Mouse (Mus musculus) MEL (cell line): ENCODE data around the gene Il3ra. TPM values are rescaled to one million over a fixed set of nuclear protein-coding genes. Genes with fewer than 3 reads are reported as not detected.

Experiments
- DNase-seq: peaks from one replicate; pipeline ENCODE4 v3.0.0; 2011; ENCODE audit warnings: low read depth, low spot score
- H3K27ac ChIP-seq: 2 replicates; pipeline ENCODE4 v1.5.1; 2012; ENCODE audit warnings: low read depth, mild to moderate bottlenecking, control low read depth, low read length, moderate library complexity; ENCODE audit not compliant: control insufficient read depth
- H3K27me3 ChIP-seq, 2 experiments: fragments of 150-350 bp in 1 of 2; sonication (generic) in 1 of 2; 2 replicates each; pipeline ENCODE4 v1.6.1; 2012; ENCODE audit warnings: low read length in 2 of 2, mild to moderate bottlenecking in 2 of 2, improper control_type of control experiment in 1 of 2, moderate library complexity in 1 of 2; ENCODE audit not compliant: insufficient read depth in 2 of 2, control insufficient read depth in 1 of 2
- H3K36me3 ChIP-seq, 2 experiments: 2 replicates each; pipeline ENCODE4 v1.6.1; 2012 to 2014; ENCODE audit warnings: low read length in 2 of 2, improper control_type of control experiment in 1 of 2, inconsistent platforms in 1 of 2, mild to moderate bottlenecking in 1 of 2; ENCODE audit not compliant: insufficient read depth in 2 of 2, control insufficient read depth in 1 of 2
- H3K4me1 ChIP-seq, 2 experiments: fragments of 150-350 bp in 1 of 2; sonication (generic) in 1 of 2; 2 replicates each; pipeline ENCODE4 v1.6.1; 2012; ENCODE audit warnings: low read length in 2 of 2, improper control_type of control experiment in 1 of 2, mild to moderate bottlenecking in 1 of 2; ENCODE audit not compliant: insufficient read depth in 2 of 2, control insufficient read depth in 1 of 2
- H3K4me3 ChIP-seq, 2 experiments: fragments of 150-350 bp in 1 of 2; sonication (generic) in 1 of 2; 2 replicates each; pipeline ENCODE4 v1.5.1; 2012; ENCODE audit warnings: low read depth in 2 of 2, low read length in 2 of 2, mild to moderate bottlenecking in 2 of 2, moderate library complexity in 2 of 2, control low read depth in 1 of 2, improper control_type of control experiment in 1 of 2; ENCODE audit not compliant: control insufficient read depth in 1 of 2, insufficient read depth in 1 of 2
- H3K79me2 ChIP-seq: 2 replicates; pipeline ENCODE4 v1.6.1; 2012; ENCODE audit warnings: mild to moderate bottlenecking, low read length, moderate library complexity; ENCODE audit not compliant: control insufficient read depth, poor library complexity, insufficient read depth
- H3K9ac ChIP-seq: 2 replicates; pipeline ENCODE4 v1.6.1; 2012; ENCODE audit warnings: low read depth, mild to moderate bottlenecking, control low read depth, low read length, moderate library complexity; ENCODE audit not compliant: control insufficient read depth, poor library complexity, severe bottlenecking
- H3K9me3 ChIP-seq: fragments of 150-350 bp; sonication (generic); replicated peaks from 2 replicates; pipeline ENCODE4 v1.6.1; 2012; ENCODE audit warnings: mild to moderate bottlenecking, low read length, improper control_type of control experiment, moderate library complexity; ENCODE audit not compliant: insufficient read depth
- BHLHE40 ChIP-seq: IDR thresholded peaks from 2 replicates; pipeline ENCODE4 v1.6.1; 2012; ENCODE audit warnings: low read depth, mild to moderate bottlenecking, inconsistent platforms, low read length, improper control_type of control experiment, borderline replicate concordance
- CHD1 ChIP-seq: IDR thresholded peaks from 2 replicates; pipeline ENCODE4 v1.6.1; 2012; ENCODE audit warnings: low read depth, mild to moderate bottlenecking, inconsistent platforms, low read length, improper control_type of control experiment
- CHD2 ChIP-seq: IDR thresholded peaks from 2 replicates; pipeline ENCODE4 v1.6.1; 2011; ENCODE audit warnings: low read length, improper control_type of control experiment
- CTCF ChIP-seq, 3 experiments: IDR thresholded peaks in 2 of 3; conservative IDR thresholded peaks in 1 of 3; 2 replicates each; pipeline ENCODE4 v1.5.1; 2011 to 2012; ENCODE audit warnings: low read length in 3 of 3, low read depth in 2 of 3, mild to moderate bottlenecking in 2 of 3, improper control_type of control experiment in 1 of 3, inconsistent platforms in 1 of 3, mixed read lengths in 1 of 3, moderate library complexity in 1 of 3; ENCODE audit not compliant: control insufficient read depth in 1 of 3, insufficient read depth in 1 of 3, poor library complexity in 1 of 3, severe bottlenecking in 1 of 3
- E2F4 ChIP-seq: IDR thresholded peaks from 2 replicates; pipeline ENCODE4 v1.6.1; 2011; ENCODE audit warnings: low read depth, low read length, improper control_type of control experiment, borderline replicate concordance
- GABPA ChIP-seq: IDR thresholded peaks from 2 replicates; pipeline ENCODE4 v1.6.1; 2012; ENCODE audit warnings: low read depth, mild to moderate bottlenecking, inconsistent platforms, low read length, improper control_type of control experiment, moderate library complexity
- JUND ChIP-seq: IDR thresholded peaks from 2 replicates; pipeline ENCODE4 v1.6.1; 2011; ENCODE audit warnings: low read depth, mild to moderate bottlenecking, improper control_type of control experiment, low read length
- MAX ChIP-seq: IDR thresholded peaks from 2 replicates; pipeline ENCODE4 v1.6.1; 2011; ENCODE audit warnings: low read length, improper control_type of control experiment
- MEF2A ChIP-seq: IDR thresholded peaks from 2 replicates; pipeline ENCODE4 v1.6.1; 2014; ENCODE audit warnings: low read depth, mild to moderate bottlenecking, inconsistent platforms, low read length, improper control_type of control experiment; ENCODE audit not compliant: poor library complexity, insufficient replicate concordance, severe bottlenecking; ENCODE audit errors: extremely low read depth
- MXI1 ChIP-seq: IDR thresholded peaks from 2 replicates; pipeline ENCODE4 v1.6.1; 2011; ENCODE audit warnings: mild to moderate bottlenecking, low read depth, low read length, improper control_type of control experiment
- MYB ChIP-seq: IDR thresholded peaks from 2 replicates; pipeline ENCODE4 v1.6.1; 2011; ENCODE audit warnings: mild to moderate bottlenecking, low read depth, low read length, improper control_type of control experiment
- POLR2AphosphoS2 ChIP-seq: IDR thresholded peaks from 2 replicates; pipeline ENCODE4 v1.6.1; 2011; ENCODE audit warnings: low read length, improper control_type of control experiment
- POLR2AphosphoS5 ChIP-seq: IDR thresholded peaks from 2 replicates; pipeline ENCODE4 v1.6.1; 2012; ENCODE audit warnings: low read depth, borderline replicate concordance, mild to moderate bottlenecking, inconsistent platforms, low read length, moderate library complexity, mixed read lengths
- RCOR1 ChIP-seq: IDR thresholded peaks from 2 replicates; pipeline ENCODE4 v1.6.1; 2012; ENCODE audit warnings: low read depth, mild to moderate bottlenecking, inconsistent platforms, low read length, improper control_type of control experiment
- TBP ChIP-seq: IDR thresholded peaks from 2 replicates; pipeline ENCODE4 v1.8.0; 2011; ENCODE audit warnings: low read depth, low read length, improper control_type of control experiment
- UBTF ChIP-seq: IDR thresholded peaks from 2 replicates; pipeline ENCODE4 v1.6.1; 2012; ENCODE audit warnings: low read depth, mild to moderate bottlenecking, inconsistent platforms, low read length, improper control_type of control experiment, moderate library complexity, borderline replicate concordance; ENCODE audit not compliant: insufficient read depth
- USF1 ChIP-seq: IDR thresholded peaks from 2 replicates; pipeline ENCODE4 v1.6.1; 2014; ENCODE audit warnings: low read depth, mild to moderate bottlenecking, inconsistent platforms, low read length, improper control_type of control experiment, moderate library complexity
- ZKSCAN1 ChIP-seq: IDR thresholded peaks from 2 replicates; pipeline ENCODE4 v1.6.1; 2012; ENCODE audit warnings: low read depth, mild to moderate bottlenecking, inconsistent platforms, low read length, improper control_type of control experiment, moderate library complexity
- ZNF384 ChIP-seq: IDR thresholded peaks from 2 replicates; pipeline ENCODE4 v1.6.1; 2012; ENCODE audit warnings: low read depth, mild to moderate bottlenecking, inconsistent platforms, low read length, improper control_type of control experiment
- polyA plus RNA-seq, 2 experiments: library from polyadenylated mRNA; stranded (reverse) in 1 of 2; unstranded in 1 of 2; fragments of >175 nt in 1 of 2; fragments of >200 nt in 1 of 2; gene quantifications; 2 replicates each; pipeline versions ENCODE4 v1.2.1 to v1.2.4; 2012; ENCODE audit warnings: low replicate concordance in 2 of 2, low read depth in 1 of 2; ENCODE audit not compliant: insufficient read length in 2 of 2, insufficient read depth in 1 of 2, missing spikeins in 1 of 2
- total RNA-seq: library from RNA; depleted of rRNA; stranded (reverse); fragments of 300-350 nt; gene quantifications from 2 replicates; pipeline ENCODE4 v1.2.3, GENCODE M21; 2012

The Il3ra gene
- total and polyA plus RNA-seq, 3 experiments, result 0.42 to 0.74 TPM; not detected in 1

DNA sequence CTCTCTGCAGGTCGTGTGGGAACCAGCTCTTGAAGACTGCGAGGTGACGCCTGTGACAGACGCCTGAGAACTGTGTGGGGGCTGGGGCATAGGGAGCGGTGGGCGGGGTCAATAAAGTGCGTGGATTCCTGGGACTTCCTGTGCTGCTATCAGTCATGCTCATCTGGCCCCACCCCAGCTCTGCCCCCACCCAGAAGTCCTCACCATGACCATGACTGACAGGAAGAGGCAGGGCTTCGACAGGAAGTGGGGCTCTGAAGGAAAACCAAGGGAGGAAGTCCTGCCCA, 9.2 kb downstream of the Il3ra start:
- Histone ChIP-seq H3K9ac (no peak overlapping the region), H3K27me3 (no peaks in the 10 kb centered on the region), H3K9me3 (no peaks in the 10 kb centered on the region; the same call in 1 of the 2 replicates), H3K79me2 (no peaks in the 10 kb centered on the region), H3K36me3 (no peaks in the 10 kb centered on the region), H3K4me3 (no peak overlapping the region), H3K27ac (no peak overlapping the region), H3K4me1 (no peaks in the 10 kb centered on the region)
- no peak for DNase-seq
- TF ChIP-seq E2F4 (no peak), RCOR1 (no peak), MEF2A (no peak), ZNF384 (no peak), GABPA (no peak), CHD2 (no peak), USF1 (no peak), BHLHE40 (no peak), ZKSCAN1 (no peak), CHD1 (no peak), CTCF (IDR thresholded peaks at IDR 0.05 in 2 of 3, conservative IDR thresholded peaks at IDR 0.05 in 1 of 3; ENCODE audit: control insufficient read depth in 1 of 3, insufficient read depth in 1 of 3, low read depth in 2 of 3, low read length in 3 of 3, poor library complexity in 1 of 3, severe bottlenecking in 1 of 3) (no peak), MXI1 (no peak), MAX (no peak), MYB (no peak), TBP (no peak), POLR2AphosphoS5 (no peak), JUND (no peak)
- TF ChIP-seq, all 39 proteins: peak for 0

DNA sequence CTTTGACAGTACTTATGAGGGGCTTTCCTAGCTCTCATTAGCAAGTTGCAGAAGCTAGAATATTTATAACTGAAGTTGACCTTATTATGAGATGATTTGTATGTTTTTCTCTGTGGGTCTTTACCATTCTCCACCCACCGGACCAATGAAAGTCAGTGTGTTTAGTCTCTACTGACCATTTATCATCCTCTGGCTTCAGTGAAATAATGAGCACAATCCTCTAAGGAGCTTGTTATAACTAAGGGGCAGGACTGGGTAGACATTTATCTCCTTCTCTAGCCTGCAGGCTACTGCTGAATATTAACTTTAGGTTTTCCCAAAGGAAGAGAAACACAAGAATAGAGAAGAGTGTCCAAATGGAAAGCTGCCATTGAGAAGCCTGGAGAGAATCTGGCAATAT, 49.5 kb downstream of the Il3ra start:
- Histone ChIP-seq H3K36me3 (no peaks in the 10 kb centered on the region), H3K79me2 (no peaks in the 10 kb centered on the region), H3K4me3 (no peak overlapping the region), H3K9ac (no peak overlapping the region), H3K27ac (no peak overlapping the region), H3K27me3 (no peaks in the 10 kb centered on the region), H3K4me1 (no peaks in the 10 kb centered on the region), H3K9me3 (no peaks in the 10 kb centered on the region)
- no peak for DNase-seq
- TF ChIP-seq UBTF (no peak), GABPA (no peak), JUND (no peak), BHLHE40 (no peak), ZKSCAN1 (no peak), POLR2AphosphoS2 (no peak)
- TF ChIP-seq, all 39 proteins: peak for 0
